Mouse (Mus musculus): Measurements from ENCODE around the gene Zfp444.
"Not testable (repeated sequence)": the region's sequence is repeated elsewhere in the genome, so short reads cannot be mapped to it uniquely, and the experiment has no call there.

Zfp444 gene

GRCm38 (mm10) chr7:6214691-6215090 is 42.7 kb downstream of the Zfp444 start:
- not testable (repeated sequence) for DNase-seq (ENCODE audit: low spot score in 2 of 2)

- DNase-seq (ENCODE audit: low spot score in 2 of 2): no peak
Measured at GRCm38 (mm10) chr7:6220147-6220546, 48.1 kb downstream of the Zfp444 start.

GRCm38 (mm10) chr7:6221978-6222377 is 50.0 kb downstream of the Zfp444 start, which contains the start of gene Zscan5b:
Gene Zscan5b, plus strand, starts transcription at chr7:6222278.
- no peak for DNase-seq (ENCODE audit: low spot score in 2 of 2)

- not testable (repeated sequence) for DNase-seq (ENCODE audit: low spot score in 2 of 2)
Measured at GRCm38 (mm10) chr7:6228491-6228890, 56.5 kb downstream of the Zfp444 start.

GRCm38 (mm10) chr7:6239787-6240186 is 67.8 kb downstream of the Zfp444 start:
- no peak for DNase-seq (ENCODE audit: low spot score in 2 of 2)

GRCm38 (mm10) chr7:6240841-6241425 is 68.9 kb downstream of the Zfp444 start:
- peak in 1 of 2 experiments; percentile 34 for DNase-seq (ENCODE audit: low spot score in 2 of 2)

Measured in cerebellum, postnatal 4 days (tissue).